Mouse (Mus musculus) R1 (cell line): ENCODE data around the gene Zfp668.

Source experiments
- DNase-seq: peaks from one replicate; pipeline ENCODE4 v3.0.0-alpha.2; 2018; ENCODE audit warnings: low read depth, low spot score

Zfp668 gene

DNA sequence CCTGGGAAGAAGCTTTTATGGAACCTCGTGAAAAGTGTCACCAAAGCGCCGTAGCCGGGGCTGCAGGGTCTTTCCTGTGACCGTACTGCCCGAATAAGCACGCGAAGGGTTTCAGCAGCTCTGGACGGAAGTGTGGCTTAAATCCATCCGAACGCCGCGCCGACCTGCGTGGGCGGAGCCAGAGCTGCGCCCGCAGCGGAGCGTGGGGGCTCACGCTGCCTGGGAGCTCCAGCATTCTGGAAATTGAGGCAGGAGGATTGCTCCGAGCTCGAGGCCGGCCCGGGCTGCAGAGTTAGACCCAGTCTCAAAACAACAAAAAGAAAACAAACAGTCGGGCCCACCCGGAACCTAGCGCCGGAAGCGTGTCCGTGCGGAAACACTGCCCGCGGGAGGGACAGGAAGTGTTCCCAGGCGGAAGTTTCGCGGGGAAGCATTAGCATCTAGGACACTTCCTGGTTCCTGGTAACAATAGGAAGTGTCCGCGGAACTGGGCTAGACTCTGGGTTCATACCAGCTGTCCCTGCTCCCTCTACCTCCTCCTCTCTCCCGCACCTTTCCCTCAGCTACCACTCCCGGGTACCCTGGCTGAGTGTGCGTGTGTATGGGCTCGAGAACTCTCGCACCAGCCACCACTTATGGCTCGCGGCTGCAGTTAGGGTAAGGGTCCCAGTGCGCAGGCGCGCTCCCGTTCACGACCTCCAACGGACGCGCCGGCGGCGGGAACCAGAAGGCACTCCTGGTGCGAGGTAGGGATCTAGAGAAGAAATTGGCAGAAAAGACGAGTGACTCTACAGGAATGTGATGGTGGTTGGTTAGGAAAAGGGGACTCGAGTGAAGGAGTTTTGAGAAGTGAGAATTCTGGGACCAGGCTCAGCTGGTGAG, at the start of gene Zfp668:
TSS of gene Zfp668 (minus strand) at position 362 of the 882 bp plus-strand sequence.
- peak; percentile 99 for DNase-seq

DNA sequence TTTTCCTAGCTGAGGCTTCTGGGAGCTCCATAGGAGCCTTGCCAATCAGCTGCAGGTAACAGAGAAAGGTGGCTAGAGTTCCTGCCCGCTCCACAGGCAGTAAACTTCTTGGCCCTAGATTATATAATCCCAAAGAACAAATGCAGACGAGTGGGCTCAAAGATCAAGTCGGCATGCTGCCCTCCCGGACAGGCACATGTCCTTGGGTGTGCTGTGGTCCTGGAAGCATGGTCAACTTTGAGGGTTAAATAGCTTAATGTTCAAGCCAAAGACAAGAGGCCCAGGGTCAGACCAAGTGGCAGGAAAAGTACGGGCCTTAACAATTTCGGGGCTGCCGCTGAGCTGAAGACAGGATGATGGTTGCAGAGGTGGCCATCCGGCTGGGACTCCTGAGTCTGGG, 49.4 kb upstream of the Zfp668 start:
- no peak for DNase-seq

DNA sequence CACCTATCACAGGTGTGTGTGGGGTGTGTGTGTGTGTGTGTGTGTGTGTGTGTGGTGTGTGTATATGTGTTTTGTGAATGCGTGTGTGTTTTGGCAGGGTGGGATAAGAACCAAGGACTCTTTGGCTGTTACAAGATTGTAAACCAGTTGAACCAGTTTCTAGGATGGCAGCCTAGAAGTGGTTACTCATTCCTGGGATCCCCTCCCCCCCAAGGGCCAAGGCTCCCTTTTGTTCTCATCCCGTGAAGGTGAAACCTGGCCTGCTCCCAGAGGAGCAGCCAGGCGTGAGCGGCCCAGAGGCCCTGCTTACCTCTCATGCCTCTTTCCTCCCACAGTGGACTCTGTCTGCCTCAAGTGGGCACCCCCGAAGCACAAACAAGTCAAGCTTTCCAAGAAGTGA, 48.6 kb upstream of the Zfp668 start:
- peak; percentile 72 for DNase-seq

DNA sequence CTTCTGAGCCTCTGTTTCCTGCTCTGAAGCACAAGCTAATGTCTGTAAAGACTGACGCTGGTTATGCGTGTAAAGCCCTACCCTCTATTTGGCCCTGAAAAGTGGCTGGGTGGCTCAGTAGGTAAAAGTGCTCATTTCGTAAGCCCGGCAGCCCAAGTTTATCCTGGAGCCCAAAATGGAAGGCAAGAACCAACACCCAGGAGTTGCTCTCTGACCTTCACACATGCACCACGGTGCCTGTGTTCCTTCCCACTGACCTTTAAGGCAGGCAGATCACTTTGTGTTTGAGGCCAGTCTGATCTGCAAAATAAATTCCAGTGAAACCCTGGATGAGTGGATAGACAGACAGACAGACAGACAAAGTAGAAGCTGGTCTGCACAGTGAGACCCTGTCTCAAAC, 47.1 kb upstream of the Zfp668 start:
- no peak for DNase-seq

DNA sequence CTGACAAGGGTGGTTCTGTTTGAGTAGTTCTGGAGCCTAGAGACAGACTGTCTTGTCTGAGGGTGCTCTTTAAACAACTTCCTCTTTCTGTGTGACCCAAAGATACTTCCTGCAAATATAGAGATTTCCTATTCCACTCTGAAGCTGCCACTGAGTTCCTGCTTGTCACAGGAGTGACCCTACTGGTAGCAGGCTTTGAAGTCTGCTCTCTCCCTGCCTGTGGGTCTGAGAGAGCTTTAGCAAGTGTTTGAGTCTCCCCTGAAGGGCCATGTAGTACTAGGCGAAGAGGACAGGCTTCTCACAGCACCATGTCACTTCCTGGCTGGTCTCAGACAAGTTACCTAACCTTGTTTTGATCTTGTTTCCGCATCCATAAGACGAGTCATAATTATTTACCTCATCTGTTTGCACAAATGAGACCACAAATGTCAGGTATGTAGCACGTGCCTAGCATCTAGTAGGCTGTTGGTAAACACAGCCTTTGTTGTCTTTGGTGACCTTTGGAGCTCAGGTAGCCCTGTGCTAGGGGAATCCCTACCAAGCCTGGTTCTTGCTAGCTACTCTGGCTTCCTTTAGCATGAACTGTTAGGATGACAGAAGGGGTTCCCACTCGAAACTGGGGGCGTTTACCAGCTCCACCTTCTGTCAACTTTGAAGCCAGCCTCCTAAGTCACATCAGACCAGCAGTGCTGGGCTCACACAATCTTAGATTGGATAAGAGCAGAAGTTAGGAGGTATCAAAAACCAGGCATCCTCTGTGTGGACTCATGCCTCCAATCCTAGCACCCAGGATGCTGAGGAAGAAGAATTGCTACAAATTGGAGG, 46.0 kb upstream of the Zfp668 start:
- no peak for DNase-seq

DNA sequence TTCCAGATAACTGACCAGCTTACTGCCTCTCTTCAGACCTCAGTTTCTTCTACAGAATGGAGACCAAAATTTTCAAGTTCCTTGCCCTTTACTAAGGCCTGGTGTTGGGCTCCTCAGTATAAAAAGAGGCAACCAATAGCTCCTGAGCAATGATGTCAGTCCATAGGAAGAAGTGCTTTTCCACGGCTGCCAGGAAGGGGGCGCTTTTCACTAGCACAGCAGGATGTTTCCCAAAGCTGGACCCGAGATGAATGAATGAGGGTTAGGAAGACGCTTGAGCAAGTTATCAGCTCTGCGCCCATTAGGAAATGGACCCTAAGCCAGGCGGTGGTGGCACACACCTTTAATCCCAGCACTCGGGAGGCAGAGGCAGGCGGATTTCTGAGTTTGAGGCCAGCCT, 44.9 kb upstream of the Zfp668 start:
- peak; percentile 81 for DNase-seq

DNA sequence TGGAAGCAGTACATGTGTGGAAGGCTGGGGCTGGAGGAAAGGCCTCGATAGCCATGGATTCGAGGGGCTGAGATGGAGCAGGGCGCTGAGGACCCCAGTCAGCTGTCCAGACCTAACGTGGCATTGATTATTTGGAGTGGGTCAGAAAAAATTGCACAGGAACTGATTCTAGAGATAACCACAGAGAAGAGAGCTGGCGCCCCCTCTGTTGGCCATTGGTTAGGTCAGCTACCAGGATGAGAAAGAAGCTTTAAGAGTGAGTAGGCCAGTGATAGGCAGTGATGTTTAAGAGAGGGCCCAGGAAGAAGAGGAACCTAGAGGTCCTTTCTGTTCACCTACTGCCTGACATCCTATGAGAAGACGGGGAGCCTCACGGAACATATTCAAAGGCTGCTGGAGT, 42.7 kb upstream of the Zfp668 start:
- DNase-seq = peak; percentile 74

DNA sequence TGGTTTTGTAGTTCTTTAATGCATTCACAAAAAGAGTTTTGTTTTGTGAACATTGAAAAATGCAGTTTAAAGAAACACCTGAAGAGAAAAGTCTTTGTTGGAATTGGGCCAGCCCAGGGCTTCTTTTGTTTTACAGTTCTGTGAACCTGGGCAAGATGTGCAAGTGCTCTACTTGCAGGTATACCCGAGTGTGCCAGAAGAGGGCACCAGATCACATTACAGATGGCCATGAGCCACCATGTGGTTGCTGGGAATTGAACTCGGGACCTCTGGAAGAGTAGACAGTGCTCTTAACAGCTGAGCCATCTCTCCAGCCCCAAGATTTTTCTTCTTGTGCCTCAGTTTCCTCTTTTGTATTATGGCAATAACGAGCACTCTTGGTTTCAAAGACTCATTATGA, 41.6 kb upstream of the Zfp668 start:
- peak; percentile 89 for DNase-seq

DNA sequence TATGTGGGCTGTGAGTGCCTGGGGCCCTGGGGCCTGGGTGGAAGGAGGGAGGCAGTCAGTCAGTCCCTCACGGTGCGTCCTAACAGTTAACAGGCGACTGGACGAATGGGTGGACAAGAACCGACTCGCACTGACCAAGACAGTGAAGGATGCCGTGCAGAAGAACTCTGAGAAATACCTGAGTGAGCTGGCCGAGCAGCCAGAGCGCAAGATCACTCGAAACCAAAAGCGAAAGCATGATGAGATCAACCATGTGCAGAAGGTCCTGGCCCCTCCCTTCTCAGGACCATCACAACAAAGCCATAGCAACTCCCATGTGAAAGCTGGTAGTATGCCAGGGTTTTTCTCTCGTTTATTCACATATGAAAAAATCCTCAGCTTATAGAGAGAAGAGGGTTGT, 38.7 kb upstream of the Zfp668 start:
- no peak for DNase-seq

DNA sequence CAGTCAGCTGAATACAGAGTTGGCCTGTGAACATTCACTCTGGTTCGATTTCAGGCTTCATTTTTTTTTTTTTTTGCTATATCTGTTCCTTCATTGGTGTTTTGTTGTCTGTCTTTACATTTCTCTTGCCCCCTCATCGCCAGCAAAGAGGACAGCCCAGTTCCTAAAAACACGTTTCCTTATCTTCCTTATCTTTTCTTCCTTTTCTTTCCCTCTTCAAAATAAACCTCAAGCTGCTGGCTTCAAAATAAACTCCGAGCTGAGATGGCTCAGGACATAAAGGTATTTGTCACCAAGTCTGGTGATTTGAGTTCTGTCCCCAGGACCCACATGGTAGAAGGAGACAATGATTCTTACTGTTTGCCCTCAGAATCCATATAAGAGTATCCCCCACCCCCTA, 36.3 kb upstream of the Zfp668 start:
- DNase-seq = no peak

DNA sequence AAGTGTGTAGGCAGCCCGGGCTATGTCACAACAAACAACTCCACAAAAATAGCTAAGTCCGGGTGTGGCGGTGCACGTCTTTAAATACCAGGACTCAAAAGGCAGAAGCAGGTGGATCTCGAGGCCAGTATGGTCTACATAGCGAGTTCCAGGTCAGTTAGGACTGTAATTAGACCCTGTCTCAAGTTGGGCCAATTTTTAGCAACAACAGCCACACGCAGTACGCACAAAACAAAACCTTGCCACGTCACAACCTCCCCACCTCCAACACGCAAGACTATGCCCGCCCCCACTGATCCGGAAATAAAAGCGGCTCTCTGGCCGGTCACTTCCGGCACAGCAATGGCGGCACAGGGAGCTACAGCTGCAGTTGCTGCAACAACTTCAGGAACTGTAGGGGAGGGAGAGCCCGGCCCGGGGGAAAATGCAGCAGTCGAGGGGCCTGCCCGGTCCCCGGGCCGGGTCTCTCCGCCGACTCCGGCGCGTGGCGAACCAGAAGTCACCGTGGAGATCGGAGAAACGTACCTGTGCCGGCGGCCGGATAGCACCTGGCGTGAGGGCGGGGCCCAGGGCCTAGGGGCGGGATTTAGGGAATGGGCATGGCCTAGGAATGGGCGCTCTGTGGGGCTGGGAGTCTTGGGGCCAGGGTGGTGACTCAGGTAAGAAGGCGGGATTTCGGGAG, 35.7 kb upstream of the Zfp668 start, which contains the start of gene Kat8:
TSS of gene Kat8 (plus strand) at position 327 of the 682 bp plus-strand sequence.
- DNase-seq = peak; percentile 97

DNA sequence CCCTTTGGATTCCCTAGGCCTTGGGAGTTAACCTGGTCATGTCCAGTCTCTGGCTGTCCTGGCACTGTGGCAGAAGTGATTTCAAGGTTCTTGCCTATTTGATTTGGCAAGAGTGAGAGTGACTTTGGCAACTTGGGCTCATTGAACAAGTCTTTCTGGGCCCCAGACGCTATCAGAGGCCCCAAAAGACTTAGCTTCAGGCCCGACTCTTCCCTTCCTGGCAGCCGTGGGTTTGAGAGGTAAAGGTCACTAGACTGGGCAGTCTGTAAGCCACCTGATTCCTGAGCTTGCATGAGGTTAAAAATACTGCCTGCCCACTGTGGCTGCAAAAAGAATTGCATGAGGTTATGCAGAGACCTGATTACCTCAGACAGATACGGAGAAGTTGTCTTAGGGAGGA, 32.0 kb upstream of the Zfp668 start:
- DNase-seq = no peak

DNA sequence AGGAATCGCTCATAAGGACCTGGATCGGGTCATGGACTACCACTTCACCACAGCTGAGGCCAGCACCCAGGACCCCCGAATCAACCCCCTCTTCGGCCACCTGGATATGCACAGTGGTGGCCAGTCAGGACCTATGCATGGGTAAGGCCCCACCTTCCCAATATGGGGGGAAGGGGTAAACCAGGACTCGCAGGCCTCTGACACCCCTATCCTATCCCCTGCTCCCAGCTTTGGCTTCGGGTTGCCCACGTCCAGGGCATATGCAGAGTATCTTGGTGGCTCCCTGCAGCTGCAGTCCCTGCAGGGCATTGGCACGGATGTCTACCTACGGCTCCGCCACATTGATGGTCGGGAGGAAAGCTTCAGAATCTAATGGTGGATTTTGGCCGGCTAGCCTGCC, 31.3 kb upstream of the Zfp668 start:
- DNase-seq = no peak

DNA sequence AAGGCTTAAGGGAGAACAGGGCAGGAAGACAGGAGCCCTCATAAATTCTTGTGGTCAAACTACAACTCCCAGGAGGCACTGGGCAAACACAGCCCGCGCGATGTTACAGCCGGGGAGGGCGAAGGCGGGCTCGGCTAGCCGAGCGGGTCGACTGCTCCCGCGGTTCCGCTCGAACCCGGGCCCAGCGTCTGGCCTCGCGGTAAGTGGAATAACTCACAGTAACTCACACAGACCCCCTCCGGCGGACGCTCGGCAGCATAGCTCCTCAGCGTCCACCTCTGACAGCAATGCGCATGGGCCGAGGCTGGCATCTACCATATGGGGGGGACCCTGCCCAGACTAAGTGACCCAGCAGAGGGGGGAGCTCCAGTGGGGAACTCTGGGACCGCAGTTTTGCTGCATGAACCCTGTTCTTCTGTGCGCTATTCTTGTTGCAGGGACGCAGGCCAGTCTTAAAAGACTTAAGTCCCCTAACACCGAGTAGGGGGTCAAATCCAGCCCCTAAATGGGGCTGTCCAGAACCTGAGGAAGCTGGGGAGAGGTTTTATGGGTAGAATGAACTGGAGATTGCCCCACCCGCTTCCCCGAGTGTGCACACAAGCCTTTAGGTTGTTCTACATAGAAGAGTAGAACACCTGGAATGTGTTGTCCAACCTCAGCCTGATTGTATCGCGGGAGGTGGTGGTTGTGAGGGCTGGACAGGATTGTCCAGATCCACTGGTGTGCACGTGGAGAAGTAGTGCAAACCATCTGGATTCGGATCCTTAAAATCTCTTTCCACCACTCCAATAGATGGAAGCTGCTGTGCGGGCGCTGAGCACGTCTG, 27.6 kb upstream of the Zfp668 start, which contains the start of gene Bckdk:
TSS of gene Bckdk (plus strand) at position 112 of the 826 bp plus-strand sequence.
- DNase-seq = peak; percentile 91

DNA sequence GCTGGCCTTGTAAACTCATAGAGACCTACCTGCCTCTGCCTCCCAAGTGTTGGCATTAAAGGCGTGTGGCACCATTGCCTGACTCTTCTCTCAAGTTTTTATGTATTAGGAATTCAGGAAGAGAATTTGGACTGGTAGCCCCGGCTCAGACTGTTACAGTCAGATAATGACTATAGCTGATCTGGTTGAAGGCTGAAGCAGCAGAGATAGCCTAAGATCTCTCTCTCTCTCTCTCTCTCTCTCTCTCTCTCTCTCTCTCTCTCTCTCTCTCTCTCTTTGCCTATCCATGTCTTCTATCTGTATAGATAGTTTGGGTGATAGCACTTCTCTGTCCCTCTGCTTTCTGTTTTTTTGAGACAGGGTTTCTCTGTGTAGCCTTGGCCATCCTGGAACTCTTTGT, 25.1 kb upstream of the Zfp668 start:
- no peak for DNase-seq

DNA sequence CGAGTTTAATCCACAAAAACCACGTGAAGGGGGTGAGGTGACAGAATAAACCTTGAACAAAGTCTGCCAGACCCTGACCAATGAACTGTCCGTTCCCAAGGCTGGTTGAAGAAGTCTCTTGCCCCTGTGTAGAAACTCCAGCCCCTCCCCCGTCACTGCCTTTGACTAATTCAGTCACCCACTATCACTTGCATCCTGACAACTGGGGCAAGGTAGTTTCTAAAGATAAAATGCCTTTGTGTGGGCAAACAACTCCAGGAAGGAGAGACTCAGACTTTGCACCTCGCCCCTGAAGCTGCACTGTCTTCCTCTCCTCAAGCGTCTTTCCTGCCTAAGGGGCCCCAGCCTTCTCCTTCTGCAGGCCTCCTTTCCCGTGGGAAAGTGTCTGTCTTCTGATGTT, 23.4 kb upstream of the Zfp668 start:
- DNase-seq = no peak

DNA sequence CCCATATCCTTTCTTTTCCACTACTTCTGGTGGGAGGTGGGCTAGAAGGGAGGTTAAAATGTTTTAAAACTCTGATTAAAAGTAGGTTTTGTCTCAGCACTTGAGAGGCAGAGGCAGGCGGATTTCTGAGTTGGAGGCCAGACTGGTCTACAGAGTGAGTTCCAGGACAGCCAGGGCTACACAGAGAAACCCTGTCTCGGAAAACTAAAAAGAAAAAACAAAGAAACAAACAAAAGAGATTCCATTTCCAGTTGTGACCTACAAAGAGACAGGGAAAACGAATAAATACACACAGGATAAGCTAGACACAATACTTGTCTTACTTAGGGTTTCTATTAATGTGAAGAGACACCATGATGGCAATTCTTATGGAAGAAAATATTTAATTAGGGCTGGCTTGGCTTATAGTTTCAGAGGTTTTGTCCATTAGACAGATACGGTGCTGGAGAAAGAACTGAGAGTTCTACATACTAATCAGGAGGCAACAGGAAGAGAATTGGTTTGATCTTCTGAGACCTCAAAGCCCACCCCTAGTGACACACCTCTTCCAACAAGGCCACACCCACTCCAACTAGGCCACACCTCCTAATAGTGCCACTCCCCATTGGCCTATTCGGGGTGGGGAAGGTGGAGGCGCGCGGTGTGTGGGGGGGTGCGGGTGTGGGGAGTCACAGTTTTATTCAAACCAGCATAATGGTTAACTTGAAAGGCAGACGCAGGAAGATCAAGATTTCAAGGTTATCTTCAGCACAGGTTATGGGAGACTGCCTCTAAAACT, 21.7 kb upstream of the Zfp668 start:
- DNase-seq = peak; percentile 82

DNA sequence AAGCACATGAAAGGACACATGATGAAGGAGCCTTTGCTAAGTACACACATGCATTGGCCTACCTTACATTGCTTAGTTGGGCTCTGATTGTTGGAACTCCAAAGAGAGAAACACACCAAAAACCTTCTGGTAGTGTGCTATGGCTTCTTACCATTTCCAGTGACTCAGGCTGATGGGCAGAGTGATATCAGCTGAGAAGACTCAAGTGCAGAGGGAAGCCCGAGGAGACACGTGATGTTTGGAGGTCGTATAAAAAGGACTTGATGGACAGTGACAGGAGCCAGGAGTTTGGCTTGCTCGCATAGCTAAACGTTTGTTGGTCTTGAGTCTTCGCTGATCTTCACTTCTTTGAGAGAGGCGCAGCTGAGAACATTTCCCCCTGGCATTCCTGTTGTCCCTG, 20.9 kb upstream of the Zfp668 start:
- DNase-seq = no peak

DNA sequence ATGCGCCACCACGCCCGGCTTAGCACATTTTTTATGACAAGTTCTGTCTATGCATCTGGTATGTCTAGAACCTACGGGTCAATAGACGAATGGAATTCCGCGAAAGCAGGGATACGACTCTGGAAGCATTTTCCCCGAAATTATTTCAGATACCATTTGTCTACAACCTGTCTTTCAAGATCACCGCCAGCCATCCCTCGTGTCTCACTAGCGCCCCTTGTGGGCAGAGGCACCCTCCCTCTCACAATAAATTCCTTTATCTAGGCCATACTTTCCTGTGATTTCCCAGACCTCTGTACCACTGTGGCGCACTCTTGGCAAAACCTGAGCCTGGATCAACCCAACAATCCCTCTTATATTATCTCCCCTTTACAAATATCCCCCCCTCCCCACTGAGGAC, 19.8 kb upstream of the Zfp668 start:
- peak; percentile 89 for DNase-seq

DNA sequence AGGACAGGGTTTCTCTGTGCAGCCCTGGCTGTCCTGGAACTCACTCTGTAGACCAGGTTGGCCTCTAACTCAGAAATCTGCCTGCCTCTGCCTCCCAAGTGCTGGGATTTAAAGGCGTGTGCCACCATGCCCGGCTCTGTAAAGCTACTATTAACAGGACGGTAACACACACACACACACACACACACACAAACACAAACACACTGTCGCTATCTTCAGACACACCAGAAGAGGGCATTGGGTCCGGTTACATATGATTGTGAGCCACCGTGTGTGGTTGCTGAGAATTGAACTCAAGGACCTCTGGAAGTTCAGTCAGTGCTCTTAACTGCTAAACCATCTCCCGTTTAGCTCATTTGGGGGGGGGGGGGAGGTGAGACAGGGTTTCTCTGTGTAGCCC, 19.3 kb upstream of the Zfp668 start:
- DNase-seq = peak; percentile 21
